20 mouse cellular contexts compared by ENCODE assay signal in genomic region chr14:118831597-118831996, GRCm38 (mm10). TPM values are rescaled to one million over a fixed set of nuclear protein-coding genes. Genes with fewer than 3 reads are reported as not detected.
"Had no signal": no experiment of that assay in that cellular context is flagged by ENCODE, and none has a peak within 500 bp of the region (broad histone marks: within the 10 kb centered on the region; RNA-seq: fewer than 3 reads in every experiment).

No protein-coding gene starts in this region.

- H3K27ac ChIP-seq: midbrain, embryonic 10.5 days; midbrain, embryonic 12.5 days; neural tube, embryonic 13.5 days; neural tube, embryonic 15.5 days; stomach, embryonic 15.5 days; stomach, postnatal 0 days had no signal

- DNase-seq: lung, adult 18-20 months; lung, embryonic 14.5 days; lung, postnatal 4 days; midbrain, embryonic 14.5 days; retina, postnatal 1 day; right cerebral cortex, adult 18-20 months; right cerebral cortex, postnatal 25 days; right cerebral cortex, postnatal 4 days; spleen, adult 18-20 months; thymus, adult 2 months; thymus, postnatal 25 days; thymus, postnatal 4 days had no signal

- H3K9ac ChIP-seq: lung, embryonic 14.5 days; midbrain, embryonic 12.5 days; neural tube, embryonic 13.5 days; neural tube, embryonic 15.5 days; stomach, embryonic 15.5 days had no signal

- H3K4me3 ChIP-seq: midbrain, embryonic 10.5 days; midbrain, embryonic 12.5 days; myocyte; neural tube, embryonic 13.5 days; neural tube, embryonic 15.5 days; stomach, embryonic 15.5 days had no signal

- ATAC-seq: midbrain, embryonic 16.5 days had no signal

- H3K4me2 ChIP-seq: lung, embryonic 14.5 days; midbrain, embryonic 12.5 days; neural tube, embryonic 13.5 days; neural tube, embryonic 15.5 days; stomach, embryonic 15.5 days had no signal

- H3K27me3 ChIP-seq: midbrain, embryonic 12.5 days; neural tube, embryonic 13.5 days; neural tube, embryonic 15.5 days; stomach, embryonic 15.5 days had no signal

- H3K9me3 ChIP-seq: midbrain, embryonic 10.5 days; midbrain, embryonic 12.5 days; neural tube, embryonic 13.5 days; neural tube, embryonic 15.5 days; stomach, embryonic 15.5 days had no signal

- H3K36me3 ChIP-seq: midbrain, embryonic 10.5 days; midbrain, embryonic 12.5 days; neural tube, embryonic 13.5 days; neural tube, embryonic 15.5 days; stomach, embryonic 15.5 days had no signal

- H3K4me1 ChIP-seq: neural tube, embryonic 13.5 days; neural tube, embryonic 15.5 days had no signal

RNA-seq across cellular contexts. Expression of gene Cldn10, which starts 43.9 kb away (rescaled TPM):
- polyA plus RNA-seq: myocyte had no signal
